Mouse (Mus musculus) hindbrain, postnatal 0 days (tissue): ENCODE measurements around the gene Gm44805. TPM values are rescaled to one million over a fixed set of nuclear protein-coding genes. Genes with fewer than 3 reads are reported as not detected.

ENCODE experiments used
- ATAC-seq: fragments of 200-750 bp; cut with Nextera tagmentation; 2 replicates; pipeline ENCODE4 v1.8.0; 2017; ENCODE audit warnings: mild to moderate bottlenecking, moderate TSS enrichment, moderate library complexity
- DNase-seq: peaks from one replicate; pipeline ENCODE4 v3.0.0-alpha.2; 2015; ENCODE audit warnings: low spot score
- H3K27ac ChIP-seq: fragments of 300-500 bp; sonication (generic); 2 replicates; pipeline ENCODE4 v1.5.1; 2014; ENCODE audit warnings: mild to moderate bottlenecking
- H3K27me3 ChIP-seq: fragments of 300-500 bp; sonication (generic); 2 replicates; pipeline ENCODE4 v1.6.1; 2014; ENCODE audit warnings: low read length, mixed read lengths; ENCODE audit not compliant: insufficient read depth
- H3K36me3 ChIP-seq: fragments of 300-500 bp; sonication (generic); 2 replicates; pipeline ENCODE4 v1.6.1; 2014; ENCODE audit warnings: low read length, mixed read lengths; ENCODE audit not compliant: insufficient read depth
- H3K4me1 ChIP-seq: fragments of 300-500 bp; sonication (generic); 2 replicates; pipeline ENCODE4 v1.6.1; 2014; ENCODE audit warnings: antibody characterized with exemption, low read length, mixed read lengths; ENCODE audit not compliant: insufficient read depth
- H3K4me2 ChIP-seq: fragments of 300-500 bp; sonication (generic); 2 replicates; pipeline ENCODE4 v1.6.1; 2014; ENCODE audit warnings: low read depth, mild to moderate bottlenecking, low read length, moderate library complexity, mixed read lengths
- H3K4me3 ChIP-seq: fragments of 300-500 bp; sonication (generic); 2 replicates; pipeline ENCODE4 v1.5.1; 2014; ENCODE audit warnings: low read length
- H3K9ac ChIP-seq: fragments of 300-500 bp; sonication (generic); replicated peaks from 2 replicates; pipeline ENCODE4 v1.6.1; 2014; ENCODE audit warnings: mild to moderate bottlenecking, low read length, moderate library complexity, mixed read lengths
- H3K9me3 ChIP-seq: fragments of 300-500 bp; sonication (generic); 2 replicates; pipeline ENCODE4 v1.6.1; 2016; ENCODE audit warnings: low read length, mixed read lengths
- CTCF ChIP-seq: IDR thresholded peaks from 2 replicates; pipeline ENCODE4 v1.5.1; 2016; ENCODE audit warnings: antibody characterized with exemption, control low read depth, low read depth
- WGBS: fragments of 180-500 bp; shearing (Covaris S2); extraction: QIAGEN DNeasy Blood & Tissue Kit; methylation state at CpG from one replicate; pipeline ENCODE4 v1.1.7; 2014; 5-methylcytosine and 5-hydroxymethylcytosine counted together
- polyA plus RNA-seq: library from polyadenylated mRNA; unstranded; fragments of >200 nt; fragmentation: Nextera tagmentation; extraction: Ambion mirVana; gene quantifications from 2 replicates; pipeline ENCODE4 v1.2.1, GENCODE M21; 2015
- total RNA-seq: library from RNA; depleted of rRNA; stranded (reverse); fragments of >200 nt; gene quantifications from 2 replicates; pipeline ENCODE4 v1.2.3, GENCODE M21; 2014

Gene Gm44805
- total and polyA plus RNA-seq, 2 experiments from 2014 or later: not detected

GRCm38 (mm10) chr7:19683771-19684201 lies 2.6 kb upstream of the Gm44805 start:
- DNase-seq (no peak), ATAC-seq (no peak)
- no peak overlapping the region for H3K9ac ChIP-seq
- no peaks in the 10 kb centered on the region for H3K27me3 ChIP-seq
- no peaks in the 10 kb centered on the region for H3K4me1 ChIP-seq
- no peaks in the 10 kb centered on the region for H3K36me3 ChIP-seq
- H3K27ac ChIP-seq: no peak overlapping the region
- WGBS: 93% methylated on average over 6 of the region's 6 CpGs
- no peak overlapping the region for H3K4me3 ChIP-seq
- H3K4me2 ChIP-seq: no peak overlapping the region
- no peaks in the 10 kb centered on the region for H3K9me3 ChIP-seq
- no peak for TF ChIP-seq CTCF

GRCm38 (mm10) chr7:19682979-19683378 lies 1.8 kb upstream of the Gm44805 start:
- no peak for ATAC-seq
- WGBS: 83% methylated on average over 3 of the region's 3 CpGs

GRCm38 (mm10) chr7:19680702-19681101 lies 521 bp downstream of the Gm44805 start:
- H3K4me1 ChIP-seq: no peaks in the 10 kb centered on the region
- no peak overlapping the region for H3K4me2 ChIP-seq
- H3K27me3 ChIP-seq: no peaks in the 10 kb centered on the region
- H3K9ac ChIP-seq: no peak overlapping the region
- WGBS: 70% methylated on average over 2 of the region's 2 CpGs
- H3K9me3 ChIP-seq: no peaks in the 10 kb centered on the region
- H3K36me3 ChIP-seq: no peaks in the 10 kb centered on the region
- no peak for DNase-seq
- no peak overlapping the region for H3K27ac ChIP-seq
- no peak overlapping the region for H3K4me3 ChIP-seq
- no peak for ATAC-seq
- no peak for TF ChIP-seq CTCF

More at GRCm38 (mm10) chr7:19682979-19683378, 1.8 kb upstream of the Gm44805 start:
- TF ChIP-seq CTCF: no peak
- no peaks in the 10 kb centered on the region for H3K4me1 ChIP-seq
- H3K9me3 ChIP-seq: no peaks in the 10 kb centered on the region
- no peak overlapping the region for H3K27ac ChIP-seq
- no peak overlapping the region for H3K4me2 ChIP-seq
- H3K4me3 ChIP-seq: no peak overlapping the region
- no peak for DNase-seq
- no peak overlapping the region for H3K9ac ChIP-seq
- no peaks in the 10 kb centered on the region for H3K27me3 ChIP-seq
- H3K36me3 ChIP-seq: no peaks in the 10 kb centered on the region

GRCm38 (mm10) chr7:19678901-19679300 lies 2.3 kb downstream of the Gm44805 start:
- TF ChIP-seq CTCF: no peak
- ATAC-seq: no peak

GRCm38 (mm10) chr7:19677872-19678271 lies 3.4 kb downstream of the Gm44805 start, which contains the start of gene Apoc2:
Apoc2 (minus strand) TSS chr7:19677941.
- DNase-seq (no peak), ATAC-seq (no peak)
- no peaks in the 10 kb centered on the region for H3K27me3 ChIP-seq
- no peak within 1 kb of the TSS for H3K27ac ChIP-seq
- no peak within 1 kb of the TSS for H3K4me2 ChIP-seq
- H3K4me3 ChIP-seq: no peak within 1 kb of the TSS
- no peaks in the 10 kb centered on the region for H3K4me1 ChIP-seq
- H3K9ac ChIP-seq: no peak within 1 kb of the TSS
- TF ChIP-seq CTCF: no peak
- 85% methylated on average over 8 of the region's 8 CpGs for WGBS
- no peaks in the 10 kb centered on the region for H3K9me3 ChIP-seq
- H3K36me3 ChIP-seq: no peaks in the 10 kb centered on the region

More at GRCm38 (mm10) chr7:19678901-19679300, 2.3 kb downstream of the Gm44805 start:
- WGBS: 92% methylated on average over 3 of the region's 3 CpGs
- no peaks in the 10 kb centered on the region for H3K9me3 ChIP-seq
- no peak overlapping the region for H3K4me3 ChIP-seq
- no peaks in the 10 kb centered on the region for H3K27me3 ChIP-seq
- no peaks in the 10 kb centered on the region for H3K4me1 ChIP-seq
- no peak overlapping the region for H3K27ac ChIP-seq
- DNase-seq: no peak
- H3K9ac ChIP-seq: no peak overlapping the region
- H3K36me3 ChIP-seq: no peaks in the 10 kb centered on the region
- no peak overlapping the region for H3K4me2 ChIP-seq

GRCm38 (mm10) chr7:19676662-19677061 lies 4.6 kb downstream of the Gm44805 start:
- no peaks in the 10 kb centered on the region for H3K36me3 ChIP-seq
- TF ChIP-seq CTCF: no peak
- no peak for DNase-seq
- H3K27me3 ChIP-seq: no peaks in the 10 kb centered on the region
- H3K9me3 ChIP-seq: no peaks in the 10 kb centered on the region
- ATAC-seq: no peak
- H3K9ac ChIP-seq: no peak overlapping the region
- WGBS: 75% methylated on average over 1 of the region's 1 CpGs
- no peak overlapping the region for H3K27ac ChIP-seq
- no peaks in the 10 kb centered on the region for H3K4me1 ChIP-seq
- H3K4me2 ChIP-seq: no peak overlapping the region
- no peak overlapping the region for H3K4me3 ChIP-seq

GRCm38 (mm10) chr7:19675824-19676223 lies 5.4 kb downstream of the Gm44805 start:
- Histone ChIP-seq H3K9ac (no peak overlapping the region), H3K36me3 (no peaks in the 10 kb centered on the region), H3K4me1 (no peaks in the 10 kb centered on the region), H3K4me2 (no peak overlapping the region), H3K27ac (no peak overlapping the region), H3K9me3 (no peaks in the 10 kb centered on the region), H3K27me3 (no peaks in the 10 kb centered on the region), H3K4me3 (no peak overlapping the region)
- TF ChIP-seq CTCF: no peak
- DNase-seq: no peak
- 84% methylated on average over 10 of the region's 10 CpGs for WGBS
- no peak for ATAC-seq
